Mouse (Mus musculus) fat pad, adult 2 months (tissue): ENCODE data around the gene Efhd1.

Experiments
- DNase-seq: peaks from one replicate; pipeline ENCODE4 v3.0.0-alpha.2; 2011; ENCODE audit warnings: low read depth, low spot score; ENCODE audit errors: extremely low read depth

Efhd1 gene

DNA sequence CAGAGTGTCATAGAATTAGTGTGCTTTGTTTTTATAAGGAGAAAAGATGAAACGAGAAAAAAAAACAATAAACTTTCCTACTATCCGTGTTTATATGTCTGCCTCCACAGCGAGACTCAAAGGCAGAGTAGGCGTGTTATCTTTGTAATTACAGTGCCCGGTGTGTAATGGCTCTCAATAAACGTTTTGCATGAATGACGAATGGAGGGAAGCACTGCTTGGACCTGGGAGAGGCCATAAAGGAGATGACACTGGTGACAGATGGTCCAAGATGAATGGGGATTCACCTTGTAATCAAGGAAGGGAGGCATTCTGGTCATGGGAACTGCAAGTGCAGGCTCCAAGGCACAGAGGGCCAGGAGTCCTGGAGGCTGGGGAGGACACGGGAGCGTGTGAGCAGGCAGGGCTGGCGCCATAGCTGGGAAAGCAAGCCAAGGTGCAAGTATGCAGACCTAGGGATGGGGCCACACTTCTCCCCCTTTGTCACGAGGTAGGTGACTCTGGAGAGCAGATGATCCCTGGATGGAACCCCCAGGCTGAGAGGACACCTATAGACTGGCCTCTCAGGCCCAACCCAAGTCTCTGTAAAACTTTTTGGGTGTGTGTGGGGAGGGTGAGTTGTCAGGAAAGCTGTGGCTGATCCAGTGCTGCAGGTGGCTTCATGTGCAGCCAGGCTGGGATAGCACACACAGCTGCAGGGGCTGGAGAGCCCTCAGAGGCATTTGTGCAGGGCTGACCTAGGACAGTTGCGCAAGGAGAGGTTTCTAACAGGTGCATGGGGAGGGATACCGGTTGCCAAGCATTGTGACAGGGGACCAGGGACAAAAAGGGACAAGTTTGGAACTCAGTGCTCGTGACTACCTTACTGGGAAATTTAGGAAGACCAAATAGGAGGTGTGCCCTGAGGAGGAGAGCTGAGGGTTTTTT is 36.5 kb downstream of the Efhd1 start:
- no peak for DNase-seq

- DNase-seq = no peak
These were observed 37.8 kb downstream of the Efhd1 start for GRCm38 (mm10) chr1:87301971-87302370.

- no peak for DNase-seq
These were observed 44.8 kb downstream of the Efhd1 start for GRCm38 (mm10) chr1:87308952-87309351.

DNA sequence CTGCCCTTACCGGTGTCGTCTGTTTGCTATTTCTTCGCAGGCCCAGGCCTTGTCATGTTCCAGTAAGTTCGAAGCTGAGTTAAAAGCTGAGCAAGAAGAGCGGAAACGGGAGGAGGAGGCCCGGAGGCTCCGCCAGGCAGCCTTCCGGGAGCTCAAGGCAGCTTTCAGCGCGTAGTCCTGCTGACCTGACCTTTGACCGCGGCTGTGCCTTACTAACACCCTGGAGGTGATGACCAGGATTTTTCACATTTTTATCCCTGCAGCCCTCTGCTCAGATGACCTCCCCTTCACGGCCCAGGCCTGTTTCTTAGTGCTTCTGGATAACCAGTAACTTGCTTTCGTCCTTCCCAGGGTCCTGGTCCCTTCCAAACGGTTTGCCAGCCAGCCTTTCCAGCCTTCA is 45.5 kb downstream of the Efhd1 start:
- DNase-seq = no peak

GRCm38 (mm10) chr1:87312681-87313080 is 48.5 kb downstream of the Efhd1 start:
- DNase-seq = no peak

GRCm38 (mm10) chr1:87313116-87313515 is 49.0 kb downstream of the Efhd1 start:
- no peak for DNase-seq

GRCm38 (mm10) chr1:87313843-87314570 is 49.8 kb downstream of the Efhd1 start:
- no peak for DNase-seq

- no peak for DNase-seq
These were observed 51.3 kb downstream of the Efhd1 start for GRCm38 (mm10) chr1:87315431-87315830.

DNA sequence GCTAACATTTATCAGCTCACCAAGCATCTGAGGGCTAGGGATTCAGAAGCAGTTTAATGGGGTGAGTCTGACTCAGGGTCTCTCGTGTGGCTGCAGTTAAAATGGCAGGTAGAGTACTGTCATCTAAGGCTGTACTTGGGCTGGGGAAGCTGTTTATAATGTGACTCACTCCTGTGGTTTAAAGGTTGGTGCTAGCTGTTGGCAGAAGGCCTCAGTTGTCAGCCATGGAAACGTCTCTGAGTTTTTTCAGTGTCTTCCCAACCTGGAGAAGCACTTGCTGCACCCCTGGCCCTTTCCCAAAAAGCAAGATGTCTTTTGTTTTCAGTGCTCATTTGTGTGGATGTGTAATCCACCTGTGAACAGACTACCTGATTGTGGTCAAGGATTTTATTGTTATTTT is 51.7 kb downstream of the Efhd1 start:
- DNase-seq = no peak

DNA sequence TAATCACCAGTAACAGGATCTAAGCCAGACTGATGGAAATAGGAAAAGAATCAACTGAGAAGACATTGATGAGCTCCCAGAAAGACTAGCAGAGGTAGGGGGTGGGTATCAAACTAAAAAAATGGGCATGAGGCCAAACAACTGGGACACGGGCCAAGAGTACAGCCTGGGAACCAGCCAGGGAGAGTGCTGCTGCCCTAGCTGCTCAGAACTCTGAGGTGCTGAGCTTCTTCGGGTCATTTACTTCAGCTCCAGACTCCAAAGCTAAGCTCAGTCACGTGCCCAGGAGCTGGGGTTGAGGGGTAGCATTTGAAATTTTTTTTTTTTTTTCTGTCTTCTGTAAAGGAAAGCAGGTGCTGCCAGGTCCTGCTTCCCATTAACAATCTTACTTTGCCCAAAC is 52.5 kb downstream of the Efhd1 start:
- DNase-seq = no peak

DNA sequence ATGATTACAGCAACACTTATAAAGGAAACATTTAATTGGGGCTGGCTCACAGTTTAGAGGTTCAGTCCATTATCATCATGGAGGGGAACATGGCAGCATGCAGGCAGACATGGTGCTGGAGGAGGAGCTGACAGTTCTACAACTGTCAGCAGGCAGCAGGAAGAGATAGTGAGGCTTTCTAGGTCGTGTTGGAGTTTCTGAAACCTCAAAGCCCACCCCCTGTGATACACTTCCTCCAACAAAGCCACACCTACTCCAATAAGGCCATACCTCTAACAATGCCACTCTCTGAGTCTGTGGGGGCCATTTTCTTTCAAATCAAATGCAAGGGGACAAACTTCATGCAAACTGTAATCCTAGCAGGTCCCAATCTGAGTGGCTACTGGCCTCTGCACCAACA is 56.9 kb downstream of the Efhd1 start:
- no peak for DNase-seq

GRCm38 (mm10) chr1:87322778-87323177 is 58.6 kb downstream of the Efhd1 start:
- DNase-seq = no peak

DNA sequence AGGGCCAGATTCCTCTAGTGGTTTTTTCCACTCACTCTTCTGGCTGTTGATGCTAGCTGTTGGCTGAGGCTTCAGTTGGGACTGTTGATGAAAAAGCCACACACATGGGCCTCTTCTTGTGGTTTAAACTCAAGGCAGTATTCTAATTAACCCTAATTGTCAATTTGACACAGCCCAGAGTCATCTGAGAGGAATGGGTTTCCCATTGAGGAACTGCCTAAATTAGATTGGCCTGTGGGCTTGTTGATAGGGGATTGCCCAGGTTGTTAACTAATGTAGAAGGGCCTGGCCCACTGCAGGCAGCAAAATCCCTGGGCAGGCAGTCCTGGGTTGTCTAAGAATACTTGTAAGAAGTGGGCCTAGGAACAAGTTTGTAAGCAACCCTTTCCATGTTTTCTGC is 60.5 kb downstream of the Efhd1 start:
- no peak for DNase-seq

GRCm38 (mm10) chr1:87326742-87327163 is 62.6 kb downstream of the Efhd1 start, which contains the start of gene Gigyf2:
Gene Gigyf2 (plus strand): TSS chr1:87326998.
- peak; percentile 42 for DNase-seq

GRCm38 (mm10) chr1:87327165-87327861 is 63.1 kb downstream of the Efhd1 start:
- DNase-seq = no peak

- no peak for DNase-seq
These were observed 67.6 kb downstream of the Efhd1 start for GRCm38 (mm10) chr1:87331774-87332173.

GRCm38 (mm10) chr1:87350576-87350975 is 86.4 kb downstream of the Efhd1 start:
- no peak for DNase-seq

DNA sequence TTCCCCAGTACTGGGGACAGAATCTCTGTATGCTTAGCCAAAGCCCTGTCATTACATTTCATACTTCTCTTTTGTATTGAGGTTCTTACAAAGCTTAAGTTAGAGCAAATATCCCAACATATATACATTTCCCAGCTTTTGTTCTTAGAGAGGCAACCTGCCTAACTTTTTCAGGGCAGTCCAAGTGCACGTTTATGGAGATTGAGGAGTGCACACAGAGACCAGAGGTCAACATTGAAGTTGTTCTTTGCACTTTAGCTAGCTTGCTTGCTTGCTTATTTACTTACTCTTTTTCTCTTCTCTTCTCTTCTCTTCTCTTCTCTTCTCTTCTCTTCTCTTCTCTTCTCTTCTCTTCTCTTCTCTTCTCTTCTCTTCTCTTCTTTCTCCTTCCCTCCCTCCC is 96.1 kb downstream of the Efhd1 start:
- no peak for DNase-seq
